Mouse (Mus musculus) central nervous system, embryonic 14 days (tissue): Measurements from ENCODE around the gene Chrm5. TPM values are rescaled to one million over a fixed set of nuclear protein-coding genes. Genes with fewer than 3 reads are reported as not detected.

Experiments used
- polyA plus RNA-seq: library from polyadenylated mRNA; depleted of rRNA; stranded (reverse); fragments of >200 nt; gene quantifications from 2 replicates; pipeline ENCODE4 v1.2.3, GENCODE M21; 2012; rRNA removed

The Chrm5 gene
- 0.20 and 0.33 TPM in 2 replicates for polyA plus RNA-seq

DNA sequence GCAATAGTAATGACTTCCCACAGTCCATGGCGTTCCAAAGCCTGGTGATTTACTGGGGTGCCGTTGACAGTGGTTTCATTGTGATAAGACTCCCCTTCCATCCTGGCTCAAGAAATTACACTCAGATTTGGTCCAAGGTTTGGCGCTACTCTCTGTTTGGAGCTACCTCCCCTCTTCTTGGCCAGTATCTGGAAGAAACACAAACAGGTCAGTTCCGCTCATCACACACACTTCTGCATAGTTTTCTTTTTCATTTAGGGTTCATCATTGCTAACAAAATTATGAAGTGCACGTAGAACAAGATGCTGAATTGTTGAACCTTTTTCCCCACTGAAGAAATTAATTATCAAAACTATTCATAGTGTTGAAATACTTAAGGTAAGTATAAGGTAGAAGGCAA, at the start of gene Chrm5:
TSS of gene Chrm5 (minus strand) at position 101 of the 400 bp plus-strand sequence.

DNA sequence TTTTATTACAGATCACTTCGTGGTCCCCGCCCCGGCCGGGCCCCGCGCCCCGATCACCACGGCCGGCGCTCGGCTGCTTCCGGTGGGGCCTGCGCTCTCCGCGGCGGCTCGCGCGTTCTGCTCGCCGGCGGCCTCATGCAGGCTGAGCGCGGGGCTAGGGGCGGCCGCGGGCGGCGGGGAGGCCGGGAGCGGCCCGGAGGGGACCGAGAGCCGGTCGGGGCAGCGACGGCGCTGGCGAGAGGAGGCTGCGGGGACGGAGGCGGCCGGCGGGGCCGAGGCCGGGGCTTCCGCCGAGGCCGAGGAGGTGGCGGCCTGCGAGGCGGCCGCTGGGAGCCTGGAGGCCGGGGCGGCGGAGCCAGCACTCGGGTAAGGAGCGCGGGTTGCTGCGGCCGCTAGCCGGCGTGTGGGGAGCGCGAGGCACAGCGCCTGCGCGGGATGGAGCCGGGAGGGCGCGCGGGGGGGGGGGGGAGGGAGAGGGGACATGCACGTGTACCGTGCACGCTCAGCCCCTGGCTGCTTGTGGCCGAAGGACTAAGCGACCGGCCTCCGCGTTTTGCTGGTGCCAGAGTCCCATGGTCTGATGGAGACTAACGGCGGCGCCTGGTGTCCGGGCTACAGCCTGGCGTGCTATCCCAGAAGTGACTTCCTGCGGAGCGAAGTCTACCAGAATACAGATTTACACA, 12.4 kb upstream of the Chrm5 start, which contains the start of gene Aven:
TSS of gene Aven (plus strand) at position 109 of the 683 bp plus-strand sequence.

DNA sequence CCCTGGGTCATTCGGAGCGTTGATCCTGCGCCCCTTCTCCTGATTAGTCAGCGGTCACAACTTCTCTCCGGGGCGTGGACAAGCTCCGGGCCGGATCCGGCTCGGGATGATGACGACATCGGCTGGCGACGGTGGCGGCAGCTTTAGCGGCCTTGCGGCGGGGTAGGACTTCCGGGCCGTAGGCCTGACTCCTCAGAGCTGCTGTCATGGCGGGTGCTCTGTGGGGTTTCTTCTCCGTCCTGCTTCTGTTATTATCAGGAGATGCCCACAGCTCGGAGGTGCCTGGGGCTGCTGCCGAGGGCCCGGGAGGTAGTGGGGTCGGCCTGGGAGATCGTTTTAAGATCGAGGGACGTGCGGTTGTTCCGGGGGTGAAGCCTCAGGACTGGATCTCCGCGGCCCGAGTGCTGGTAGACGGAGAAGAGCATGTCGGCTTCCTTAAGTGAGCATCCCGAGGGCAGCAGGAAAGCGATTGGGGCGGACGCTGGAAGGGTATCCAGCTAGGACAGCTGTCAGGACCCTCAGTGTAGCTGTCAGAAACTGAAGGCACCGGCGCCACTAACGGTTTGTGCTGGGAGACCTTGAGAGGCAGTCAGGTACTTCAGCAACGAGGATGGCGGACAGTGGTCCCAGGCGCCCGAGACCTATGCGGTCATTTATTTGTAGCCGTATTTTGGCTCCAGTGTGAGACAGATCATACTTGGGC, 25.6 kb downstream of the Chrm5 start, which contains the start of gene Emc7:
TSS of gene Emc7 (plus strand) at position 136 of the 703 bp plus-strand sequence.

Other genes with a start within 250 kb of the Chrm5 start
- gene Lpcat4, start 241.3 kb downstream of the Chrm5 start, polyA plus RNA-seq = 45.3 and 55.0 TPM in 2 replicates
- not detected in 2 replicates for gene Nutm1, start 221.5 kb downstream of the Chrm5 start, polyA plus RNA-seq
- gene Nop10, start 218.8 kb downstream of the Chrm5 start, polyA plus RNA-seq = 123 and 138 TPM in 2 replicates
- gene Slc12a6, start 214.9 kb downstream of the Chrm5 start, polyA plus RNA-seq = 51.2 and 54.8 TPM in 2 replicates
- gene Gm21985, start 214.5 kb downstream of the Chrm5 start, polyA plus RNA-seq = 0.07 TPM in 1 of 2 replicates, not detected in the other
- 116 TPM in 2 replicates for gene Emc4, start 112.7 kb downstream of the Chrm5 start, polyA plus RNA-seq
- 17.1 and 18.3 TPM in 2 replicates for gene Katnbl1, start 101.6 kb downstream of the Chrm5 start, polyA plus RNA-seq
- 10.5 and 11.7 TPM in 2 replicates for gene Emc7, start 25.8 kb downstream of the Chrm5 start, polyA plus RNA-seq
- gene Aven, start 12.2 kb upstream of the Chrm5 start, polyA plus RNA-seq = 7.0 and 8.6 TPM in 2 replicates